In the genomic region with DNA sequence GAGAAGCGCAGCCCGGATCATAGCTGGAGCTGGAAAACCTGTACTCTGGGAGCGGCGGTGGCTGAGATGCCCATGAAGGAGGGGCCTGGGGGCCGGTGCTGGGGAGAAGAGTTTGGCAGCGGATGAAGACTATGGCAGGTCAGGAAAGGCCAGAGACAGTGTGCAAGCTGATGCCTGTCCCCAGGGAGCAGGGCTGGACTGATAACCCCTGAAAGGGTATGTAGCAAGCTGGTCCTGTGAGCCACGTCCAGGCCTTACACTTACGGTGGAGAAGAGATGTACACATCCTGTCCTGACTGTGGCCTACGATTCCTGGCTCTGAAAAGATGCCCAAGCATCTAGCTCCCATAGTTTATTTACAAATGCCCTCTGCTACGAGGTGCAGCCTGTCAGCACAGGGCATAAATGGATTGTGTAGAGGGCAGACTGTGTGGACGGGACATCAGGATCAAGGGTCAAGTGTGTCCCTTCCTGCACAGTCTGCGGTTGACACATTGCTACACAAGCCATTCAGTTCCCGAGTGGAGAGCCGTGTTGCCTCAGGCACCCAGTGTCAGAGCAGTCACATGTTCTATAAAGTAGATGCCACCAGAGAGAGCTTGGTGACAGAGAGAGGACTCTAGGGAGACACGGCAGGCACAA, we compare ENCODE assay signal across 15 mouse cellular contexts. TPM values are rescaled to one million over a fixed set of nuclear protein-coding genes. Genes with fewer than 3 reads are reported as not detected.
DNase-seq lines count a peak whose midpoint lies in the region; ATAC-seq lines count a peak whose summit lies in the region.
"Had no signal": no experiment of that assay in that cellular context is flagged by ENCODE, and none has a peak within 500 bp of the region (broad histone marks: within the 10 kb centered on the region; RNA-seq: fewer than 3 reads in every experiment).

No protein-coding gene starts in this region.

- 0 out of 2 replicates have a peak overlapping the region, but pooled peaks have one; percentile 12 for H3K27ac ChIP-seq in limb, embryonic 12.5 days
- no peak overlapping the region for H3K27ac ChIP-seq in limb, embryonic 10.5 days
- H3K27ac ChIP-seq in embryonic facial prominence, embryonic 10.5 days (replicated peaks) = peak overlapping the region; percentile 54; the same call in 1 of the 2 replicates
- H3K27ac ChIP-seq in limb, embryonic 15.5 days = peak overlapping the region; percentile 47; the same call in 1 of the 2 replicates
- H3K27ac ChIP-seq: forebrain, embryonic 15.5 days; macrophage had no signal

- H3K4me3 ChIP-seq in limb, embryonic 12.5 days (replicated peaks) = no peak overlapping the region
- H3K4me3 ChIP-seq in limb, embryonic 10.5 days = no peak overlapping the region
- H3K4me3 ChIP-seq in embryonic facial prominence, embryonic 10.5 days = no peak overlapping the region
- no peak overlapping the region for H3K4me3 ChIP-seq in limb, embryonic 15.5 days
- H3K4me3 ChIP-seq: forebrain, embryonic 15.5 days had no signal

- ATAC-seq in limb, embryonic 12.5 days (ENCODE audit: insufficient number of reproducible peaks, insufficient read depth, low FRiP score, low TSS enrichment, low read depth) = no peak
- no peak for ATAC-seq in limb, embryonic 15.5 days (ENCODE audit: insufficient number of reproducible peaks, low FRiP score, low TSS enrichment, low read depth)
- no peak for ATAC-seq in megakaryocyte-erythroid progenitor cell, adult 5-6 weeks (replicated peaks; ENCODE audit: low FRiP score, low TSS enrichment, poor library complexity, severe bottlenecking)
- ATAC-seq: forebrain, embryonic 15.5 days had no signal

- peaks cover 96% of the 10 kb centered on the region for H3K36me3 ChIP-seq in limb, embryonic 12.5 days
- peaks cover 98% of the 10 kb centered on the region for H3K36me3 ChIP-seq in limb, embryonic 10.5 days
- H3K36me3 ChIP-seq in embryonic facial prominence, embryonic 10.5 days (replicated peaks) = peaks cover 98% of the 10 kb centered on the region
- peaks cover 33% of the 10 kb centered on the region for H3K36me3 ChIP-seq in limb, embryonic 15.5 days
- H3K36me3 ChIP-seq: forebrain, embryonic 15.5 days; G1E had no signal

- no peaks in the 10 kb centered on the region for H3K27me3 ChIP-seq in limb, embryonic 12.5 days
- no peaks in the 10 kb centered on the region for H3K27me3 ChIP-seq in limb, embryonic 10.5 days (ENCODE audit: low read depth, poor library complexity, severe bottlenecking)
- H3K27me3 ChIP-seq in embryonic facial prominence, embryonic 10.5 days (replicated peaks; ENCODE audit: low read depth, poor library complexity, severe bottlenecking) = no peaks in the 10 kb centered on the region
- H3K27me3 ChIP-seq in limb, embryonic 15.5 days = no peaks in the 10 kb centered on the region
- H3K27me3 ChIP-seq: forebrain, embryonic 15.5 days had no signal

- WGBS in limb, embryonic 12.5 days = 82% methylated on average over 15 of the region's 15 CpGs
- WGBS in limb, embryonic 10.5 days = 83% methylated on average over 15 of the region's 15 CpGs
- 70% methylated on average over 15 of the region's 15 CpGs for WGBS in embryonic facial prominence, embryonic 10.5 days
- whole genome bisulfite sequencing in limb, embryonic 15.5 days = 77% methylated on average over 15 of the region's 15 CpGs

- no peaks in the 10 kb centered on the region; the same call in 1 of the 2 replicates for H3K4me1 ChIP-seq in limb, embryonic 12.5 days (replicated peaks)
- H3K4me1 ChIP-seq in limb, embryonic 10.5 days = peaks cover 15% of the 10 kb centered on the region
- H3K4me1 ChIP-seq in embryonic facial prominence, embryonic 10.5 days = peaks cover 24% of the 10 kb centered on the region
- peaks cover 21% of the 10 kb centered on the region for H3K4me1 ChIP-seq in limb, embryonic 15.5 days

- peak; percentile 94 for DNase-seq in heart, adult 11 months
- no peak for DNase-seq in heart, postnatal 10 days
- DNase-seq in limb, embryonic 10.5 days (ENCODE audit: low spot score) = no peak
- DNase-seq in embryonic facial prominence, embryonic 10.5 days (ENCODE audit: low spot score) = no peak
- no peak for DNase-seq in urinary bladder, postnatal 25 days (ENCODE audit: low spot score)
- DNase-seq: cerebellum, adult 11-12 months; gastrocnemius, postnatal 14 days; kidney, adult 11 months; thymus, adult 2 months had no signal

- no peaks in the 10 kb centered on the region for H3K9me3 ChIP-seq in limb, embryonic 12.5 days
- no peaks in the 10 kb centered on the region for H3K9me3 ChIP-seq in limb, embryonic 10.5 days (replicated peaks)
- no peaks in the 10 kb centered on the region for H3K9me3 ChIP-seq in embryonic facial prominence, embryonic 10.5 days
- H3K9me3 ChIP-seq in limb, embryonic 15.5 days = no peaks in the 10 kb centered on the region
- H3K9me3 ChIP-seq: forebrain, embryonic 15.5 days had no signal

- intact Hi-C loops in heart, postnatal 10 days (cut with DNase I) = no loop called here

- H3K4me2 ChIP-seq in limb, embryonic 12.5 days = no peak overlapping the region
- no peak overlapping the region for H3K4me2 ChIP-seq in limb, embryonic 15.5 days
- H3K4me2 ChIP-seq: forebrain, embryonic 15.5 days had no signal

- H3K9ac ChIP-seq in limb, embryonic 12.5 days (replicated peaks) = no peak overlapping the region
- H3K9ac ChIP-seq in limb, embryonic 15.5 days = no peak overlapping the region
- H3K9ac ChIP-seq: forebrain, embryonic 15.5 days had no signal

RNA-seq across cellular contexts. Expression of gene Sulf2, which starts 57.0 kb away (rescaled TPM):
- 10 to 100 TPM; 84.5 to 88.7 TPM for total RNA-seq in heart, postnatal 10 days (2021)
- 176 and 187 TPM in 2 replicates for polyA plus RNA-seq in limb, embryonic 12.5 days (2016; fragmentation: Nextera tagmentation; extraction: Ambion mirVana)
- 157 and 188 TPM in 2 replicates for polyA plus RNA-seq in limb, embryonic 10.5 days (2016; fragmentation: Nextera tagmentation; extraction: Ambion mirVana)
- polyA plus RNA-seq in embryonic facial prominence, embryonic 10.5 days (2016; fragmentation: Nextera tagmentation; extraction: Ambion mirVana) = 115 and 131 TPM in 2 replicates
- 149 and 184 TPM in 2 replicates for polyA plus RNA-seq in limb, embryonic 15.5 days (2015; fragmentation: Nextera tagmentation; extraction: Ambion mirVana)
- 0.25 TPM in 1 of 2 replicates, not detected in the other for total RNA-seq in megakaryocyte-erythroid progenitor cell, adult 5-6 weeks (2014; fragmentation: Nextera tagmentation)
- 0.42 and 2.3 TPM in 2 replicates for total RNA-seq in megakaryocyte-erythroid progenitor cell, adult 5-6 weeks (2017)
- polyA plus RNA-seq: G1E had no signal
